Mouse (Mus musculus) forebrain, postnatal 0 days (tissue): ENCODE results near the gene Grem2. TPM values are rescaled to one million over a fixed set of nuclear protein-coding genes. Genes with fewer than 3 reads are reported as not detected.

Source experiments
- ATAC-seq: fragments of 200-750 bp; cut with Nextera tagmentation; 2 replicates; pipeline ENCODE4 v1.8.0; 2017; ENCODE audit warnings: mild to moderate bottlenecking, moderate library complexity
- DNase-seq: peaks from one replicate; pipeline ENCODE4 v3.0.0-alpha.2; 2015
- H3K27ac ChIP-seq: fragments of 300-500 bp; sonication (generic); 2 replicates; pipeline ENCODE4 v1.5.1; 2014; ENCODE audit warnings: low read depth, mild to moderate bottlenecking, antibody characterized with exemption, low read length, moderate library complexity, mixed read lengths
- H3K27me3 ChIP-seq: fragments of 300-500 bp; sonication (generic); 2 replicates; pipeline ENCODE4 v1.6.1; 2014; ENCODE audit warnings: mild to moderate bottlenecking, low read length, mixed read lengths; ENCODE audit not compliant: insufficient read depth
- H3K36me3 ChIP-seq: fragments of 300-500 bp; sonication (generic); 2 replicates; pipeline ENCODE4 v1.6.1; 2014; ENCODE audit warnings: mild to moderate bottlenecking, moderate library complexity; ENCODE audit not compliant: insufficient read depth
- H3K4me1 ChIP-seq: fragments of 300-500 bp; sonication (generic); 2 replicates; pipeline ENCODE4 v1.6.1; 2014; ENCODE audit warnings: antibody characterized with exemption; ENCODE audit not compliant: insufficient read depth
- H3K4me2 ChIP-seq: fragments of 300-500 bp; sonication (generic); 2 replicates; pipeline ENCODE4 v1.6.1; 2014; ENCODE audit warnings: low read depth, mild to moderate bottlenecking, moderate library complexity
- H3K4me3 ChIP-seq: fragments of 300-500 bp; sonication (generic); 2 replicates; pipeline ENCODE4 v1.5.1; 2014; ENCODE audit warnings: low read depth, low read length, mixed read lengths
- H3K9ac ChIP-seq: fragments of 300-500 bp; sonication (generic); 2 replicates; pipeline ENCODE4 v1.6.1; 2014; ENCODE audit warnings: mild to moderate bottlenecking
- H3K9me3 ChIP-seq: fragments of 300-500 bp; sonication (generic); 2 replicates; pipeline ENCODE4 v1.6.1; 2016; ENCODE audit warnings: low read length
- CTCF ChIP-seq: sonication (generic); IDR thresholded peaks from 2 replicates; pipeline ENCODE4 v1.5.1; 2016; ENCODE audit warnings: antibody characterized with exemption, control low read depth, low read depth
- WGBS: fragments of 180-500 bp; shearing (Covaris S2); extraction: QIAGEN DNeasy Blood & Tissue Kit; methylation state at CpG from one replicate; pipeline ENCODE4 v1.1.7; 2014; 5-methylcytosine and 5-hydroxymethylcytosine counted together
- polyA plus RNA-seq: library from polyadenylated mRNA; unstranded; fragments of >200 nt; fragmentation: Nextera tagmentation; extraction: Ambion mirVana; gene quantifications from 2 replicates; pipeline ENCODE4 v1.2.1, GENCODE M21; 2015
- total RNA-seq: library from RNA; depleted of rRNA; stranded (reverse); fragments of >200 nt; gene quantifications from 2 replicates; pipeline ENCODE4 v1.2.3, GENCODE M21; 2014

Gene Grem2
- total and polyA plus RNA-seq, 2 experiments from 2014 or later, result 2.9 to 13.9 TPM

DNA sequence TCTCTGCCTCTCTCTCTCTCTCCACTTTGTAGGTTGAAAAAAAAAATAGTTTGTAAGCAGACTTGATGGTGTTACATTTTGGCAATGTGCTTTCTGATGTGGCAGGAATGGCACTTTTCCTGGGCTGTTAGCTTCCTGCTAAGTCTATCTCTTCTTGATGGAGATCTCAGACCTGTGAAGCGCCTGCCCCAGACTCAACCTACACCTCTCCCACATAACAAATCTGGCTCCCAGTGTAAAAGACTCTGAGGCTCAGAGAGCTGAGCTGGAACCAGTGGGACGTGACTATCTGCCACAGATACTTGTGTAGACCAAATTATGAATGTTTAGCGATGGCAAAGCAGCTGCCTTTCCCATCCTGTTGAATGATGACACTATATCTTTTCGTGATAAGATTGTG is 109.8 kb downstream of the Grem2 start:
- TF ChIP-seq CTCF, result no peak
- no peaks in the 10 kb centered on the region for H3K4me1 ChIP-seq
- DNase-seq (no peak), ATAC-seq (no peak)
- H3K4me2 ChIP-seq, result no peak overlapping the region
- H3K27ac ChIP-seq, result no peak overlapping the region
- H3K27me3 ChIP-seq, result no peaks in the 10 kb centered on the region
- no peak overlapping the region for H3K4me3 ChIP-seq
- no peaks in the 10 kb centered on the region for H3K36me3 ChIP-seq
- WGBS, result 91% methylated on average over 4 of the region's 4 CpGs
- H3K9me3 ChIP-seq, result no peaks in the 10 kb centered on the region
- no peak overlapping the region for H3K9ac ChIP-seq

GRCm38 (mm10) chr1:174788617-174789016 is 133.0 kb downstream of the Grem2 start:
- Histone ChIP-seq H3K4me1 (no peaks in the 10 kb centered on the region), H3K27me3 (no peaks in the 10 kb centered on the region), H3K4me3 (no peak overlapping the region), H3K4me2 (no peak overlapping the region), H3K27ac (no peak overlapping the region), H3K36me3 (peaks cover 8% of the 10 kb centered on the region), H3K9ac (no peak overlapping the region), H3K9me3 (no peaks in the 10 kb centered on the region)
- TF ChIP-seq CTCF, result no peak
- ATAC-seq (no peak), DNase-seq (no peak)
- 96% methylated on average over 2 of the region's 2 CpGs for WGBS
